Mouse (Mus musculus) ZHBTc4 (cell line): ENCODE data around the gene Cyp26c1.

Experiments used
- DNase-seq: peaks from one replicate; pipeline ENCODE4 v3.0.0-alpha.2; 2011; ENCODE audit warnings: low read depth, low spot score

The Cyp26c1 gene

GRCm38 (mm10) chr19:37685281-37685680, at the start of gene Cyp26c1:
Cyp26c1 (plus strand) TSS chr19:37685581.
- DNase-seq, result no peak

GRCm38 (mm10) chr19:37647994-37648393, 37.4 kb upstream of the Cyp26c1 start:
- DNase-seq, result peak; percentile 23

- DNase-seq, result no peak
These were observed 34.9 kb upstream of the Cyp26c1 start for GRCm38 (mm10) chr19:37650526-37650925.

GRCm38 (mm10) chr19:37654012-37654411, 31.4 kb upstream of the Cyp26c1 start:
- DNase-seq, result no peak

GRCm38 (mm10) chr19:37656441-37656840, 28.9 kb upstream of the Cyp26c1 start:
- no peak for DNase-seq

GRCm38 (mm10) chr19:37665256-37665655, 20.1 kb upstream of the Cyp26c1 start:
- peak; percentile 25 for DNase-seq

- DNase-seq, result no peak
These were observed 17.4 kb upstream of the Cyp26c1 start for GRCm38 (mm10) chr19:37667855-37668594.

GRCm38 (mm10) chr19:37668657-37669056, 16.7 kb upstream of the Cyp26c1 start:
- DNase-seq, result no peak

GRCm38 (mm10) chr19:37669486-37669885, 15.9 kb upstream of the Cyp26c1 start:
- no peak for DNase-seq

GRCm38 (mm10) chr19:37673393-37673792, 12.0 kb upstream of the Cyp26c1 start:
- DNase-seq, result no peak

GRCm38 (mm10) chr19:37686347-37686746, 966 bp downstream of the Cyp26c1 start:
- peak; percentile 73 for DNase-seq

- peak; percentile 92 for DNase-seq
These were observed 1.8 kb downstream of the Cyp26c1 start for GRCm38 (mm10) chr19:37686941-37687850.

GRCm38 (mm10) chr19:37689478-37689877, 4.1 kb downstream of the Cyp26c1 start:
- DNase-seq, result no peak

GRCm38 (mm10) chr19:37690716-37691115, 5.3 kb downstream of the Cyp26c1 start:
- peak; percentile 85 for DNase-seq

- DNase-seq, result peak; percentile 69
These were observed 7.5 kb downstream of the Cyp26c1 start for GRCm38 (mm10) chr19:37692879-37693278.

GRCm38 (mm10) chr19:37695146-37695545, 9.8 kb downstream of the Cyp26c1 start:
- DNase-seq, result no peak

- DNase-seq, result peak; percentile 80
These were observed 10.6 kb downstream of the Cyp26c1 start for GRCm38 (mm10) chr19:37695762-37696602.

GRCm38 (mm10) chr19:37696603-37697334, 11.4 kb downstream of the Cyp26c1 start:
- DNase-seq, result peak; percentile 15

GRCm38 (mm10) chr19:37697335-37697636, 11.9 kb downstream of the Cyp26c1 start:
- no peak for DNase-seq

- peak; percentile 67 for DNase-seq
These were observed 12.4 kb downstream of the Cyp26c1 start, which contains the start of gene Cyp26a1 for GRCm38 (mm10) chr19:37697651-37698272. Cyp26a1 (plus strand) TSS chr19:37697798.
